Mouse (Mus musculus) c-Kit-positive CD71-positive TER-119-positive erythroid progenitor cells, embryonic 14.5 days (primary cell): ENCODE measurements around the gene Bmf.

Experiments used
- DNase-seq: peaks from one replicate; pipeline ENCODE4 v3.0.0-alpha.2; 2013; ENCODE audit warnings: low spot score

Gene Bmf

GRCm38 (mm10) chr2:118512418-118513377, 36.8 kb downstream of the Bmf start:
- DNase-seq = no peak

DNA sequence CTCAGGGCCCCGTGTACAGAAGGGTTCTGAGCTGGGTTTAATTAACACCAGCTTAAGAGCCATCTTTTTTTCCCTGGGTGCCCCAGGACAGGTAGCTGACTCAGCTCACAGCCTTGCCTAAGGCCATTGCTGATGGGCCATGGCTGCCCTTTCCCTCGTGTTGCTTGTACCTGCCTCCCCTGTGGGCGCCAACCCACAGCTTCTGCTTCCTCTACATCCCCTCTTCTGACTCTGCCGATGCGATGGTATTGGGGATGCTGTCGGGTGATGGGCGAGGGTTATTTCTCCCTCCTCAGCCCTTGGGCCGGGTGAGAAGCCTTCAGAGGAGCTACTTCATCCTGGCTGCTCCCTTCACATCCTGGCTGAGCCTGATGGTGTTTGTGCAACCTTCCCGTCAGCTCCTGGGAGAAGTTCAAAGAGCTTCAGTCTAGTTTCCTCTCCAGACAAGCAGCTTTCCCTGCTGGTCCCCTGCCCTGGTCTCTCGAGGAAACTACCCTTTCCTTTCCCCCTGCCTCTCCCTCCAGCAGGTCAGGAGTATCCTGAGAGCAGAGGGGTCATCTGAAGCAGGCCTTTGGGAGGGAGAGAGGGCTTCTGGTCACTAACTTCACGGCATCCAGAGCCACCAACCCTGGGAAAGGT, 37.6 kb downstream of the Bmf start:
- DNase-seq = no peak

- DNase-seq = no peak
These were observed 38.8 kb downstream of the Bmf start for GRCm38 (mm10) chr2:118510447-118511310.

GRCm38 (mm10) chr2:118509688-118510446, 39.6 kb downstream of the Bmf start:
- no peak for DNase-seq

DNA sequence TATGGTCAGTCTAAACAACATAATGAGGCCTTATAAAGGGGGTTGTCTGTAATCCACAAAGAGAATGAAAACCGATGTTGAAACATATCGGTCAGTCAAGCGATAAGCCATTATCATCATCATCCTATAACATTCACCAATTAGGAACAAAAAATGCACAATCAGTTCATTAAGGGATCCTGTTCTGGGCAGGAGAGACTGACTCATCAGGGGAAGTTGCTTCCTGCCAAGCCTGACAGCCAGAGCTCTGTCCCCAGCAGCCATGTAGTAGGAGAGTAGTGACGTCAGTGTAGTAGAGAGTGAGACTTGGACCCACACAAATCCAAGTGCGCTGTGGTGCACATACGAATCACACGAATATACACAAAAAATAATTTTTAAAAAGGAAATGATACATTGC, 42.4 kb downstream of the Bmf start:
- no peak for DNase-seq

GRCm38 (mm10) chr2:118500191-118500590, 49.3 kb downstream of the Bmf start:
- no peak for DNase-seq

GRCm38 (mm10) chr2:118499135-118499961, 50.1 kb downstream of the Bmf start:
- DNase-seq = no peak

DNA sequence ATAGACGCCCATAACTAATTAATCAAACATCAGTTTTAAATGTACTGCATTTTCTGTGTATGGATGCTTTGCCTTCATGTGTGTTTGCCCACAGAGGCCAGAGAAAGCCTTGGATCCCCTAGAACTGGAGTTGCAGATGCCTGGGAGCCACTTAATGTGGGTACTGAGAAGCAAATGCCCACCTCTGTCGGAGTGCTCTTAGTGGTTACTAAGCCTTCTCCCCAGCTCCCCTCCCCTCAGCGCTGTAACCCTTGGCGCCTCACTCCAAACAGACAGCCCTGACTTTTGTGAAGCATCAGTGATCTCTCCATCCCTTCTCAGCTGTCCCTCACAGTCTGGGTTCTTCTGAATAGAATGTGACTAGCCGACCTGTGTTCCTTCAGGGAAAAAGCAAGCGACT, 51.0 kb downstream of the Bmf start:
- DNase-seq = no peak

DNA sequence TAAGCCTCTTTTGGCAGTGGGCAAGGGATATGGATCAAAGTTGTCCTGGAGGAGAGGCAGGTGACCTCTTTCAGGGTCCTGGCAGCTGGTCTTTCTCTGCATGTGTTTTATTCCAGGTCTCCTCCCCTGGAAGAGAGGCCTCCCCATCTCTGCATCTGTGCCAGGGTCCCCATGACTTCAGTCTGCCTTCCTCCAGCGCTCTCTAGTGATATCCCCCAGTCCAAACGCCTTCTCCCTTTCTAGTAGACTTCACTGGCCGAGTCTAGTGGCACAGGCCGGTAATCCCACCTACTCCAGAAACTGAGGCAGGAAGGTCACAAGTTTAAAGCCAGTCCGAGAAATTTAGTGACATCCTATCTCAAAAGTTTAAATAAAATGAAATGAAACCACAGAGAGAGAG, 51.6 kb downstream of the Bmf start:
- DNase-seq = no peak

DNA sequence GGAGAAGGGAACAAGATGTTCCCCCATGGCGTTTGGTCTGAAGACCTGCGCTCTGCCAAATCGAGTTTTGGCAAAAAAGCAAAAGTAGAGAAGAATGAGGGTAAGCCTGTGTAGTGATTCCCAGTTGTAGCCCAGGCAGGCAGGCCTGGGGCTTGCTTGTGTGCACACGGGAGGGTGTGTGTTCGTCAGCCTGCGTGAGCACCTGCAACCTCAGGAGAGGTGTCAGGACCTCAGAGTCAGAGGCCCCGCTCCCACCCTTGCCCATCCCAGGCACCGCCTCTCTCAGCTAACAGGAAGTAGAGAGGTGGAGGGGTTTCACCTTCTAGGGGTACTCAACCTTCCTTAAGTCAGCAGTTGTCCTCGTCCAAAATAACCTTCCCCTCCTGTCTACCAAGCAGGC, 54.5 kb downstream of the Bmf start:
- no peak for DNase-seq

GRCm38 (mm10) chr2:118491741-118492395, 57.6 kb downstream of the Bmf start:
- no peak for DNase-seq

- no peak for DNase-seq
These were observed 58.2 kb downstream of the Bmf start for GRCm38 (mm10) chr2:118491281-118491731.

- no peak for DNase-seq
These were observed 59.0 kb downstream of the Bmf start for GRCm38 (mm10) chr2:118490241-118491091.

- peak; percentile 18 for DNase-seq
These were observed 61.7 kb downstream of the Bmf start for GRCm38 (mm10) chr2:118487806-118488205.

DNA sequence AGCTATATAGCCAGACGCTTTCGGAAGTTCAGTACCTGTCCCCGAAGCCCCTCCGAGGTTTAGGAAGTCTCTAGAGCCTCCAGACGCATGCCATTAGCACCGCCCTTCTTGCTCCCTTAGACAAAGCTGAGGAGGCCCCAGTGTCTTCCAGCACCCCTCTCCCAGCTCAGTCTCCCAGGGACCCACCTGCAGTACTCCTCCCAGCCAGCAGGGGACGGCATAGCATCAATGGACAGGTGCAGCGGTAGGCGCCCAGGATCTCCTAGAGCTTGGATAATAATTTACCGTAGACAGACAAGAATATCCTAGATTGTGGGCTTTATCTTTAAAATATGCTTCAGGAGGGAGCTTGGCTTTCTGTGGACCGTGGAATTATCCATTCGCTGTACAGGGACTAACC, 62.6 kb downstream of the Bmf start:
- DNase-seq = peak; percentile 44

- no peak for DNase-seq
These were observed 64.1 kb downstream of the Bmf start for GRCm38 (mm10) chr2:118485415-118485814.

- no peak for DNase-seq
These were observed 65.0 kb downstream of the Bmf start for GRCm38 (mm10) chr2:118484386-118484898.

DNA sequence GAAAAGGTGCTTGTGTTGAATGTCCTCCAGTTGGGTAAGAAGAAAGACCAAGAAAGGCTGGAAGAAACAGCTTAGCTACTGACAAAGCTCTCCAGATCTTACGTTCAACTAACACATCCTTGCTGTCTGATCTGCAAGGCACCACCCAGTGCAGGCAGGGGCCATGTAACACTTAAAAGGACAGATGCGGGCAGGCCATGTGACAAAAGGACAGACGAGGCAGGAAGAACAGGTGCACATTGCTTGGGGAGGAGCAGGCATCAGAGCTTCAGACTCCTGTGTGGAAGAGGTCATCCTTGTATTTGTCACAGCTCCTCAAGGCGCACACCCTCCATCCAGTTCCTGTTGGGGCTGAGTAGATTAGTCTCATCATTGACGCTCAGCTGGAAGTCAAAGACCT, 66.5 kb downstream of the Bmf start:
- no peak for DNase-seq

- DNase-seq = no peak
These were observed 68.6 kb downstream of the Bmf start for GRCm38 (mm10) chr2:118480886-118481285.
